Mouse (Mus musculus) ES-Bruce4 (cell line): Measurements from ENCODE around the gene Eif2s1.

Experiments
- CTCF ChIP-seq: IDR thresholded peaks from one replicate; pipeline ENCODE4 v1.8.1; 2011; ENCODE audit warnings: low read depth, low read length
- POLR2A ChIP-seq: IDR thresholded peaks from one replicate; pipeline ENCODE4 v1.8.1; 2011; ENCODE audit warnings: low read length; ENCODE audit not compliant: insufficient read depth

GRCm38 (mm10) chr12:78911707-78912417 lies 50.2 kb downstream of the Eif2s1 start:
- TF ChIP-seq POLR2A: no peak
- TF ChIP-seq CTCF: no peak
